In the genomic region with DNA sequence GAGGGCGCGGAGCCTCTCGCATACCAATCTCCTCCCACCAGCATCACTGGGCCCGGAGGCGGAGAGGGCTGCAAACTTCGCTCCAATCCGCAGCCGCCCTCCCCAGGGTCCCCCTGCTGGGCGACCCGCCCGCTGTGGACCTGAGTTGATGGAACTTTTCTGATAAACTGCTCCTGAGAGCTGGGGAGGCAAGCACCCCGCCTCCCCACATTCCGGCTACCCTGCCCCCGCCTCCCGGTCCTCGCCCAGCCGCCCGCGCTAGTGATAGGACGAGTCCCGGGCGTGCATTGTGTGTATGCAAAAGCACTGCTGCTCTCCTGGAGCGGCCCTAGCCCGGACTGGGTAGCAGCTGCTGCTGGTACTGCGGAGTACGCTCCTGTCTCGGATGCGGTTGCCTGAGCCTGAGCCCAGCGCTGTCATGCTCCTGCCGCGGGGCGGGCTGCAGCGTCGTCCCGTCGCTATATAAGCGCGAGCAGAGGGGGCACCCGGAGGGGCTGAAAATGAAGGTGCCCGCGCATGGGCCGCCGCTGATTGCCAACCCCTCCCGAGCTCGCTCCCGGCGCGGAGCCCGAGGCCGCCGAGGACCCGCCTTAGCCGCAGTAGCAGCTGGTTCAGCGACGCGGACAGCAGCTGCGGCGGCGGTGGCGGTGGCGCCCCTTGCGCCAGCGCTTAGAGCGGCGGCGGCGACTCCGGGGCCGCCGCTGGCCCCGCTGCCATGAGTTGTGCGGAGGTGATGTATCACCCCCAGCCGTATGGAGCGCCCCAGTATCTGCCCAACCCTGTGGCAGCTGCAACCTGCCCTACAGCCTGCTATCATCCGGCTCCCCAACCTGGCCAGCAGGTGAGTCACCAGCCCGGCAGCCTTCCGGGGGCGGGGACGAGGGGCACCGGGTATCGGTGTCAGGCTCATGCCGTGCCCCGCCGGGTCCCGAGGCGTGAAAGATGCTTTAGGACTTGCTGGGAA, we compare ENCODE assay signal across 8 mouse cellular contexts. TPM values are rescaled to one million over a fixed set of nuclear protein-coding genes. Genes with fewer than 3 reads are reported as not detected.
DNase-seq lines count a peak whose midpoint lies in the region; ATAC-seq lines count a peak whose summit lies in the region.

Gene Vgll3, plus strand, starts transcription at position 340 of the 964 bp plus-strand sequence.

- peak; percentile 3 for DNase-seq in thymus, postnatal 14 days
- DNase-seq in thymus, postnatal 10 days (ENCODE audit: low spot score in 2 of 2) = no peak
- peak; percentile 67 for DNase-seq in kidney, postnatal 14 days
- DNase-seq in urinary bladder, postnatal 14 days (ENCODE audit: low spot score) = peak; percentile 74

- peak within 1 kb of the TSS; percentile 74 for H3K9ac ChIP-seq in forebrain, embryonic 13.5 days
- peak within 1 kb of the TSS; percentile 57 for H3K9ac ChIP-seq in heart, embryonic 15.5 days
- H3K9ac ChIP-seq in liver, embryonic 15.5 days = no peak within 1 kb of the TSS
- H3K9ac ChIP-seq in neural tube, embryonic 13.5 days = peak within 1 kb of the TSS; percentile 78

- no peaks in the 10 kb centered on the region for H3K9me3 ChIP-seq in forebrain, embryonic 13.5 days (replicated peaks)
- H3K9me3 ChIP-seq in heart, embryonic 15.5 days (replicated peaks) = no peaks in the 10 kb centered on the region
- H3K9me3 ChIP-seq in liver, embryonic 15.5 days (replicated peaks) = no peaks in the 10 kb centered on the region
- H3K9me3 ChIP-seq in neural tube, embryonic 13.5 days = peaks cover 6% of the 10 kb centered on the region

- H3K4me2 ChIP-seq in forebrain, embryonic 13.5 days = peak within 1 kb of the TSS; percentile 92
- H3K4me2 ChIP-seq in heart, embryonic 15.5 days = peak within 1 kb of the TSS; percentile 95
- H3K4me2 ChIP-seq in liver, embryonic 15.5 days = peak within 1 kb of the TSS; percentile 69
- peak within 1 kb of the TSS; percentile 95 for H3K4me2 ChIP-seq in neural tube, embryonic 13.5 days

- no peaks in the 10 kb centered on the region for H3K36me3 ChIP-seq in forebrain, embryonic 13.5 days (ENCODE audit: poor library complexity, severe bottlenecking)
- H3K36me3 ChIP-seq in heart, embryonic 15.5 days = no peaks in the 10 kb centered on the region
- H3K36me3 ChIP-seq in liver, embryonic 15.5 days (replicated peaks) = no peaks in the 10 kb centered on the region
- no peaks in the 10 kb centered on the region for H3K36me3 ChIP-seq in neural tube, embryonic 13.5 days

- peak within 1 kb of the TSS; percentile 63 for H3K27ac ChIP-seq in forebrain, embryonic 13.5 days
- H3K27ac ChIP-seq in heart, embryonic 15.5 days = peak within 1 kb of the TSS; percentile 68
- H3K27ac ChIP-seq in liver, embryonic 15.5 days (replicated peaks) = no peak within 1 kb of the TSS
- peak within 1 kb of the TSS; percentile 83 for H3K27ac ChIP-seq in neural tube, embryonic 13.5 days (replicated peaks)

- H3K4me3 ChIP-seq in forebrain, embryonic 13.5 days = peak within 1 kb of the TSS; percentile 69
- H3K4me3 ChIP-seq in heart, embryonic 15.5 days = peak within 1 kb of the TSS; percentile 74
- peak within 1 kb of the TSS; percentile 49 for H3K4me3 ChIP-seq in liver, embryonic 15.5 days (replicated peaks)
- H3K4me3 ChIP-seq in neural tube, embryonic 13.5 days = peak within 1 kb of the TSS; percentile 79

- peaks cover 8% of the 10 kb centered on the region; the same call in 1 of the 2 replicates for H3K27me3 ChIP-seq in forebrain, embryonic 13.5 days
- H3K27me3 ChIP-seq in heart, embryonic 15.5 days = peaks cover 4% of the 10 kb centered on the region; the same call in 1 of the 2 replicates
- peaks cover 20% of the 10 kb centered on the region for H3K27me3 ChIP-seq in liver, embryonic 15.5 days
- H3K27me3 ChIP-seq in neural tube, embryonic 13.5 days = peaks cover 8% of the 10 kb centered on the region; the same call in 1 of the 2 replicates

- ATAC-seq in forebrain, embryonic 13.5 days = peak; percentile 99
- peak; percentile 91 for ATAC-seq in heart, embryonic 15.5 days (replicated peaks; ENCODE audit: insufficient number of reproducible peaks, insufficient read depth, low FRiP score, low read depth)
- ATAC-seq in liver, embryonic 15.5 days (ENCODE audit: insufficient read depth) = peak; percentile 70
- ATAC-seq in neural tube, embryonic 13.5 days (ENCODE audit: low read depth) = peak; percentile 100

- H3K4me1 ChIP-seq in forebrain, embryonic 13.5 days = peaks cover 13% of the 10 kb centered on the region
- H3K4me1 ChIP-seq in heart, embryonic 15.5 days (replicated peaks) = peaks cover 4% of the 10 kb centered on the region
- H3K4me1 ChIP-seq in liver, embryonic 15.5 days (replicated peaks) = no peaks in the 10 kb centered on the region
- H3K4me1 ChIP-seq in neural tube, embryonic 13.5 days (replicated peaks) = peaks cover 12% of the 10 kb centered on the region

- WGBS in forebrain, embryonic 13.5 days = 0% methylated on average over 86 of the region's 86 CpGs
- WGBS in heart, embryonic 15.5 days = under 1% methylated on average over 83 of the region's 86 CpGs
- WGBS in liver, embryonic 15.5 days (ENCODE audit: insufficient replicate concordance) = under 1% methylated on average over 86 of the region's 86 CpGs
- under 1% methylated on average over 86 of the region's 86 CpGs for WGBS in neural tube, embryonic 13.5 days

RNA-seq across cellular contexts. Expression of gene Vgll3, which starts in this region (rescaled TPM):
- 0.52 and 0.59 TPM in 2 replicates for polyA plus RNA-seq in forebrain, embryonic 13.5 days (2015; fragmentation: Nextera tagmentation; extraction: Ambion mirVana)
- 2.3 and 2.6 TPM in 2 replicates for polyA plus RNA-seq in heart, embryonic 15.5 days (2015; fragmentation: Nextera tagmentation; extraction: Ambion mirVana)
- polyA plus RNA-seq in liver, embryonic 15.5 days (2015; fragmentation: Nextera tagmentation; extraction: Ambion mirVana) = 0.24 and 0.33 TPM in 2 replicates
- polyA plus RNA-seq in neural tube, embryonic 13.5 days (2015; fragmentation: Nextera tagmentation; extraction: Ambion mirVana) = 12.8 and 13.0 TPM in 2 replicates

Comparison
In these comparisons a context has a peak if more than half of its experiments do, and no peak if none do; other contexts are left out.
1. DNase-seq: peak in thymus, postnatal 14 days (single experiment), kidney, postnatal 14 days (single experiment) and urinary bladder, postnatal 14 days (single experiment); none in thymus, postnatal 10 days (0 of 2).
2. Peak in ATAC-seq, H3K4me3 ChIP-seq, H3K27ac ChIP-seq, H3K9ac ChIP-seq and H3K4me2 ChIP-seq in forebrain, embryonic 13.5 days; RNA of the gene not detected or under 1 TPM.
3. Peak in ATAC-seq, H3K4me3 ChIP-seq and H3K4me2 ChIP-seq in liver, embryonic 15.5 days; RNA of the gene not detected or under 1 TPM.
4. Peak in every context shown above with its lines, with median percentiles within 50 percentile points of each other: ATAC-seq, H3K4me2 ChIP-seq and H3K4me3 ChIP-seq.